Mouse (Mus musculus) lung, adult 2 months (tissue): Measurements from ENCODE around the gene Samd5. TPM values are rescaled to one million over a fixed set of nuclear protein-coding genes. Genes with fewer than 3 reads are reported as not detected.

ENCODE experiments used
- DNase-seq: peaks from one replicate; pipeline ENCODE4 v3.0.0; 2022
- H3K4me1 ChIP-seq: fragments of 200-500 bp; 2 replicates; pipeline ENCODE4 v1.6.1; 2011; ENCODE audit warnings: low read length; ENCODE audit not compliant: control insufficient read depth, insufficient read depth
- H3K4me3 ChIP-seq: fragments of 200-500 bp; replicated peaks from 2 replicates; pipeline ENCODE3; 2011; ENCODE audit warnings: low read depth, mild to moderate bottlenecking, control low read depth, low read length; ENCODE audit errors: extremely low read depth
- CTCF ChIP-seq: fragments of 200-500 bp; IDR thresholded peaks from 2 replicates; pipeline ENCODE4 v1.5.1; 2011; ENCODE audit warnings: mild to moderate bottlenecking, low read length, control low read depth; ENCODE audit not compliant: insufficient read depth
- POLR2A ChIP-seq: fragments of 200-500 bp; IDR thresholded peaks from 2 replicates; pipeline ENCODE4 v1.6.1; 2011; ENCODE audit warnings: low read depth, mild to moderate bottlenecking, control low read depth, low read length, borderline replicate concordance; ENCODE audit errors: extremely low read depth
- WGBS: fragments of 180-500 bp; shearing (Covaris S2); methylation state at CpG from one replicate; pipeline ENCODE4 v1.1.7; 2018; 5-methylcytosine and 5-hydroxymethylcytosine counted together
- polyA plus RNA-seq: library from polyadenylated mRNA; depleted of rRNA; stranded (reverse); fragments of >200 nt; gene quantifications from 2 replicates; pipeline ENCODE4 v1.2.3, GENCODE M21; 2012; rRNA removed

Gene Samd5
- 3.2 and 3.4 TPM in 2 replicates for polyA plus RNA-seq

- Histone ChIP-seq H3K4me1 (0 out of 2 replicates have a peak, but pooled peaks cover 2% of the 10 kb centered on the region), H3K4me3 (peak within 1 kb of the TSS; percentile 84)
- peak; percentile 51 for DNase-seq
- WGBS, result under 1% methylated on average over 90 of the region's 91 CpGs
- no peak for TF ChIP-seq CTCF
- no peak for TF ChIP-seq POLR2A
Observed at GRCm38 (mm10) chr10:9674561-9675521, at the start of gene Samd5. Samd5 (minus strand) TSS chr10:9675208.

DNA sequence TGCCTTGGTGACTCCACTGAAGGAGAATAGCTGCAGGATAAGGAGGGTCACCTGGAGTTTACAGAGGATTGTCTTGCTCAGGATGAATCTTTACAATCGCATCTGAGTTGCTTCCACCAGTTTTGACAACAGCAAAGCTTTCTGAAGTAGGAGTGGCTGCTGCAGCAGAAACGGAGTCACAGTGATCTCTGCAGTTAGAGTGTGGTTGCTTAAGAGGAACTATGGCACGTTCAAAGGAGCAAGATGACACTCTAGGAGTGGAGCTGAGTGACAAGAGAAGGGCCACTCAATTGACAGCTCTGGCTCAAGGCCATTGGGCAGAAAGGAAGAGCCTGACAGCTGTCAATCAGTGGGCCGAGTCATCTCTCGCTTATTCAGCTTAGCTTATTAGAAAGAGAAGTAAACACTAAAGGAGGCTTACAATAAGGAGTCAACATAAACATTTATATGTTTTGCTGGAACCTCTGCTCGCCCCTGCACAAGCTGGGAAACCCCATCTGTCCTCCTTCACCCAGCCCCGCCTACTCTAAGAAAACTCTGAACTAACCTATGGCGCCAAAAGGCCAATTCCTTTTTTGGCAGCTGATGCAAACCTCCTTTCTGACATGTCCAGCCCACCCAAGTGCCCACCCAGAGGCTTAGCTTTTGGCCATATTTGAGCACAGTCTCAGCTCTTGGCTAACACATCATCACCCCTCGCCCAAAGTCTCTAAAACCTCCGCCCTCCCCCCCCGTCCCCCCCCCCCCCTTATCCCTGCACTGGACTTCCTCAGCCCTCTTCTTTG, 47.7 kb upstream of the Samd5 start:
- Histone ChIP-seq H3K4me3 (no peak overlapping the region), H3K4me1 (no peaks in the 10 kb centered on the region)
- DNase-seq, result no peak
- TF ChIP-seq POLR2A (no peak), CTCF (no peak)
- WGBS, result 64% methylated on average over 11 of the region's 11 CpGs

DNA sequence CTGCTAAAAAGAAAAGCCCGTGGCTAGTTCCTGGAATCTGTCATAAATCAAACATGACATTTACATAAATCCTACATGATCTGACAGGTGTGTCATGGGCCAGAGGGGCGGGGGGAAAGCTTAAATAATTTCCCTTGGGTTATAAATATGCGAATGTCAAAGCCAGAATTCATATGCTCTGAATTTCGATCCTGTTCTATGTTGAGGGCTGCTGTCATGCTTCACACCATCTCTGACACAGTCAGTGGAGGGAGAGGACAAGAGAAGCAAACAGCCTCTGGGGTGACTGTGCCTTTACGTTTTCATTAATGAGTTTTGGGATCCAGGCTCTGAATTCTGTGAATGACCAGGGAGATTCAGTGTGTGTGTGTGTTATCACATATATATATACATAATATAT, 45.0 kb upstream of the Samd5 start:
- DNase-seq, result no peak
- Histone ChIP-seq H3K4me1 (no peaks in the 10 kb centered on the region), H3K4me3 (no peak overlapping the region)
- no peak for TF ChIP-seq CTCF
- TF ChIP-seq POLR2A, result no peak
- 70% methylated on average over 5 of the region's 5 CpGs for WGBS

- Histone ChIP-seq H3K4me3 (no peak overlapping the region), H3K4me1 (no peaks in the 10 kb centered on the region)
- TF ChIP-seq POLR2A (no peak), CTCF (no peak)
- no peak for DNase-seq
- WGBS, result 32% methylated on average over 5 of the region's 5 CpGs
Observed at GRCm38 (mm10) chr10:9718086-9718485, 43.1 kb upstream of the Samd5 start.

DNA sequence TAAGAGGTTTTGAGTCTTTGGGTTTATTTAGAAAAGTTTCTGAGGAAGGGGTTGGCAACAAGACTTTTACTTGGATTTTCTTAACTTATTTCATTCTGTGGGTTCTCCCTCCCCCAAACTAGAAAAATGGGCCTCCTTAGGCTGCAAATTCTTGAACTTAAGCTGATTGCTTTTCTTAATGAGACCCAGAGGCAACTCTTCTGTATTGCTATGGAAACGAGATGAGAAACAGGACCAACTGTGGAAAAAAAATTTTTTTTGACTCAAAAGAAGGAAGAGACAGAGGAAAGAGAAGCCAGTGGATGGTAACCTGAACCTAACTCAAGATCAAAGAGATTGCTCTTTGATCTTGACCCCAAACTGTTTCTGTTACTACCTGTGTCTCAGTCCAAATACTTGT, 29.9 kb upstream of the Samd5 start:
- TF ChIP-seq CTCF, result no peak
- TF ChIP-seq POLR2A, result no peak
- WGBS, result 59% methylated on average over 1 of the region's 1 CpGs
- no peak for DNase-seq

GRCm38 (mm10) chr10:9699071-9699761, 24.2 kb upstream of the Samd5 start:
- TF ChIP-seq POLR2A, result no peak
- WGBS, result 69% methylated on average over 22 of the region's 22 CpGs
- DNase-seq, result no peak
- Histone ChIP-seq H3K4me1 (no peaks in the 10 kb centered on the region), H3K4me3 (no peak overlapping the region)

More for the DNA sequence above, 29.9 kb upstream of the Samd5 start:
- Histone ChIP-seq H3K4me3 (no peak overlapping the region), H3K4me1 (no peaks in the 10 kb centered on the region)

- Histone ChIP-seq H3K4me1 (no peaks in the 10 kb centered on the region), H3K4me3 (no peak overlapping the region)
- TF ChIP-seq POLR2A, result no peak
- no peak for TF ChIP-seq CTCF
- no peak for DNase-seq
- 87% methylated on average over 9 of the region's 9 CpGs for WGBS
Observed at GRCm38 (mm10) chr10:9698141-9698540, 23.1 kb upstream of the Samd5 start.

DNA sequence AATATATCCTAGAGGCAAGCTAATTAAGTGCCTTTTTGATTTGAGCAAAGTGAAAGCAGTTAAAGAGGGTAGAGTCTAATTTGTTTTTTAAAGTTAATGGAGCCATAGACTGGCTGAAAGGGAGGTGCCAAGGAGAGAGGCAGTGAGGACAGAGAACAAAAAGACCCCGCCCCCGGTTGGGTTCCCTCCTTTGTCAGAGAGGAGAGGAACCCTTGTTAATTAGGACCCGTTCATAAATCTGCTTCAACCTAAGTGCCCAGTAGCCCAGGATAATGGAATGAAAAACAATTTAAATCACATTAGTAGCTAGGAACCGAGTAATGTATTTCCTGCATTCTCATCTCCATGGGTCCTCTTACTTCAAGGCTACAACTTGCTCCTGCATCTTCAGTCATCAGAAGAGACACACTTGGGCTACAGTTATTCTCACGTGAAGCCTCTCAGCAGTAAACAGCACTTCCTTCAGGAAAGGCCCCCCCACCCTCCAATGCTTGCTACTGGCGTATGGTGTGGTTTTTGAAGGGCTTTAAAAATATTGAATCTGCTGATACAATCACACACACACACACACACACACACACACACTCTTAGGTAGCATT, 21.6 kb upstream of the Samd5 start:
- 64% methylated on average over 6 of the region's 6 CpGs for WGBS

DNA sequence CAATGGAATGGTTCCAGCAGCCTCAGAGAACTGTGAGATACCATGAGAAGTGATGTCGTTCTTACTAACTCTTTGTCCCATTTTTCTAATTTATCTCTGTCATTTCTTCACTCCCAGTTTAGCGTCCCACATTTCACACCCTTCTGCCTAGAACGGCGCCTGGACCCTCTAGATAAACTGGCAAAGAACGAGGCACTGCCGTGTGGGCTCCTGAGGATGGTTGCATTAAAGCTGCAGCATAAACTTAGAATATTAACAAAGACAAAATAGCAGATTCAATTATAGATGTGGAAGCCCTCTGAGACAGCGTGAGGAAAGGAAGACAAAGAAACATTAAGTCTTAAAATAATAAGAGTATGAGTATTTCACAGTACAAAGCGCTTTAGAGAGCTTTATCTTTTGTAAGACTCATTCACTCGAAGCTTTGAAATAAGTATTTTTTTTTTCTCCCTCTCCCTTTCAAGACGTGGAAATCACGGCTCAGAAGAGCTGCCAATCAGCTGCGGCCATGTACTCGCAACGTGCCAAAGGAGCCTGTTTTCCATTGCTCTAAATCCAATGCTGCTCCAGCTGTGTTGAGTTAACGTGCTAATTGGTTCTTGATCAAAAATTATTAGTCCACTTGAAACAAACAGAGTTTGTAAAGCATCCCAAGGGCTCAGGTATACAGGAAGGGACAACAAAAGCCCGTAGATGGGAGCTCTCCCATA, 19.1 kb upstream of the Samd5 start:
- no peak for TF ChIP-seq POLR2A
- TF ChIP-seq CTCF, result no peak
- Histone ChIP-seq H3K4me3 (no peak overlapping the region), H3K4me1 (no peaks in the 10 kb centered on the region)
- 68% methylated on average over 16 of the region's 16 CpGs for WGBS
- no peak for DNase-seq

More for the DNA sequence above, 21.6 kb upstream of the Samd5 start:
- Histone ChIP-seq H3K4me1 (no peaks in the 10 kb centered on the region), H3K4me3 (no peak overlapping the region)
- TF ChIP-seq CTCF, result no peak
- no peak for TF ChIP-seq POLR2A
- DNase-seq, result no peak
